Mouse (Mus musculus): ENCODE measurements at regions not wholly inside any gene's neighbourhood (a gene's known extent, or its start where the extent isn't known, plus 50 kb on each side); places are given as distances from the start of the nearest gene placed in this dataset.

GRCm38 (mm10) chr14:102882281-102882680, 100.2 kb downstream of the Kctd12 start:
- DNase-seq (ENCODE audit: low spot score in 2 of 2), result no peak

- DNase-seq (ENCODE audit: low spot score in 2 of 2), result no peak
Measured at GRCm38 (mm10) chr14:102880658-102881083, 101.8 kb downstream of the Kctd12 start.

GRCm38 (mm10) chr14:102878572-102878971, 103.9 kb downstream of the Kctd12 start:
- DNase-seq (ENCODE audit: low spot score in 2 of 2), result no peak

GRCm38 (mm10) chr14:102868160-102868559, 114.3 kb downstream of the Kctd12 start:
- DNase-seq (ENCODE audit: low spot score in 2 of 2), result no peak

- no peak for DNase-seq (ENCODE audit: low spot score in 2 of 2)
Measured at GRCm38 (mm10) chr14:102867697-102868096, 114.7 kb downstream of the Kctd12 start.

GRCm38 (mm10) chr14:102866511-102866910, 115.9 kb downstream of the Kctd12 start:
- no peak for DNase-seq (ENCODE audit: low spot score in 2 of 2)

GRCm38 (mm10) chr14:102861694-102862093, 120.7 kb downstream of the Kctd12 start:
- no peak for DNase-seq (ENCODE audit: low spot score in 2 of 2)

GRCm38 (mm10) chr14:102859361-102859871, 123.0 kb downstream of the Kctd12 start:
- DNase-seq (ENCODE audit: low spot score in 2 of 2), result no peak

- no peak for DNase-seq (ENCODE audit: low spot score in 2 of 2)
Measured at GRCm38 (mm10) chr14:102855264-102855840, 127.1 kb downstream of the Kctd12 start.

- DNase-seq (ENCODE audit: low spot score in 2 of 2), result no peak
Measured at GRCm38 (mm10) chr14:102843700-102844099, 138.7 kb downstream of the Kctd12 start.

GRCm38 (mm10) chr14:102837602-102838001, 144.8 kb downstream of the Kctd12 start:
- no peak for DNase-seq (ENCODE audit: low spot score in 2 of 2)

GRCm38 (mm10) chr14:102835118-102835769, 147.2 kb downstream of the Kctd12 start:
- no peak for DNase-seq (ENCODE audit: low spot score in 2 of 2)

GRCm38 (mm10) chr14:102828442-102828841, 154.0 kb downstream of the Kctd12 start:
- no peak for DNase-seq (ENCODE audit: low spot score in 2 of 2)

GRCm38 (mm10) chr14:102827756-102828384, 154.6 kb downstream of the Kctd12 start:
- no peak for DNase-seq (ENCODE audit: low spot score in 2 of 2)

- DNase-seq (ENCODE audit: low spot score in 2 of 2), result no peak
Measured at GRCm38 (mm10) chr14:102825525-102825924, 156.9 kb downstream of the Kctd12 start.

- DNase-seq (ENCODE audit: low spot score in 2 of 2), result no peak
Measured at GRCm38 (mm10) chr14:102820663-102821062, 161.8 kb downstream of the Kctd12 start.

- no peak for DNase-seq (ENCODE audit: low spot score in 2 of 2)
Measured at GRCm38 (mm10) chr14:102811678-102812081, 170.8 kb downstream of the Kctd12 start.

- DNase-seq (ENCODE audit: low spot score in 2 of 2), result no peak
Measured at GRCm38 (mm10) chr14:102811022-102811421, 171.4 kb downstream of the Kctd12 start.

- peak in 1 of 2 experiments; percentile 7 for DNase-seq (ENCODE audit: low spot score in 2 of 2)
Measured at GRCm38 (mm10) chr14:102810121-102810921, 172.1 kb downstream of the Kctd12 start.

- DNase-seq (ENCODE audit: low spot score in 2 of 2), result peak; percentile 11 to 31
Measured at GRCm38 (mm10) chr14:102805936-102806923, 176.2 kb downstream of the Kctd12 start.

- DNase-seq (ENCODE audit: low spot score in 2 of 2), result no peak
Measured at GRCm38 (mm10) chr14:102795676-102796075, 186.8 kb downstream of the Kctd12 start.

All from spleen, postnatal 14 days (tissue).